Mouse (Mus musculus) myocyte (in vitro differentiated cells): ENCODE measurements at regions not wholly inside any gene's neighbourhood (a gene's known extent, or its start where the extent isn't known, plus 50 kb on each side); places are given as distances from the start of the nearest gene placed in this dataset.

Experiments
- CEBPB ChIP-seq: IDR thresholded peaks from 2 replicates; pipeline ENCODE4 v1.6.1; 2011; ENCODE audit warnings: mild to moderate bottlenecking, moderate library complexity; ENCODE audit not compliant: poor library complexity, insufficient read depth, severe bottlenecking
- E2F4 ChIP-seq: IDR thresholded peaks from one replicate; pipeline ENCODE4 v1.6.1; 2011; ENCODE audit warnings: mild to moderate bottlenecking, control low read depth, moderate library complexity; ENCODE audit not compliant: insufficient read depth
- MAX ChIP-seq: IDR thresholded peaks from one replicate; pipeline ENCODE4 v1.6.1; 2011; ENCODE audit warnings: low read depth, mild to moderate bottlenecking, control low read depth
- MYOD1 ChIP-seq, 3 experiments: IDR thresholded peaks; one replicate each; pipeline ENCODE4 v1.6.1; 2011; ENCODE audit warnings: control low read depth in 2 of 3, low read depth in 2 of 3, mild to moderate bottlenecking in 2 of 3, moderate library complexity in 1 of 3; ENCODE audit not compliant: insufficient read length in 2 of 3, control insufficient read depth in 1 of 3
- MYOG ChIP-seq, 3 experiments: IDR thresholded peaks; one replicate each; pipeline ENCODE4 v1.6.1; 2011; ENCODE audit warnings: control low read depth in 2 of 3, low read depth in 2 of 3, mild to moderate bottlenecking in 2 of 3; ENCODE audit not compliant: insufficient read length in 2 of 3, control insufficient read depth in 1 of 3, insufficient read depth in 1 of 3
- POLR2A ChIP-seq: IDR thresholded peaks from one replicate; pipeline ENCODE4 v1.6.1; 2011; ENCODE audit warnings: low read depth, mild to moderate bottlenecking, control low read depth, moderate library complexity; ENCODE audit not compliant: insufficient read length
- REST ChIP-seq: IDR thresholded peaks from one replicate; pipeline ENCODE4 v1.6.1; 2011; ENCODE audit warnings: mild to moderate bottlenecking, control low read depth, moderate library complexity; ENCODE audit not compliant: insufficient read depth, insufficient read length
- TCF12 ChIP-seq: IDR thresholded peaks from one replicate; pipeline ENCODE4 v1.6.1; 2011; ENCODE audit warnings: mild to moderate bottlenecking, control low read depth; ENCODE audit not compliant: poor library complexity, insufficient read depth, severe bottlenecking
- TCF3 ChIP-seq: IDR thresholded peaks from one replicate; pipeline ENCODE4 v1.6.1; 2011; ENCODE audit warnings: low read depth, control low read depth; ENCODE audit not compliant: insufficient read length
- USF1 ChIP-seq: IDR thresholded peaks from one replicate; pipeline ENCODE4 v1.6.1; 2011; ENCODE audit warnings: low read depth, mild to moderate bottlenecking, control low read depth, moderate library complexity

DNA sequence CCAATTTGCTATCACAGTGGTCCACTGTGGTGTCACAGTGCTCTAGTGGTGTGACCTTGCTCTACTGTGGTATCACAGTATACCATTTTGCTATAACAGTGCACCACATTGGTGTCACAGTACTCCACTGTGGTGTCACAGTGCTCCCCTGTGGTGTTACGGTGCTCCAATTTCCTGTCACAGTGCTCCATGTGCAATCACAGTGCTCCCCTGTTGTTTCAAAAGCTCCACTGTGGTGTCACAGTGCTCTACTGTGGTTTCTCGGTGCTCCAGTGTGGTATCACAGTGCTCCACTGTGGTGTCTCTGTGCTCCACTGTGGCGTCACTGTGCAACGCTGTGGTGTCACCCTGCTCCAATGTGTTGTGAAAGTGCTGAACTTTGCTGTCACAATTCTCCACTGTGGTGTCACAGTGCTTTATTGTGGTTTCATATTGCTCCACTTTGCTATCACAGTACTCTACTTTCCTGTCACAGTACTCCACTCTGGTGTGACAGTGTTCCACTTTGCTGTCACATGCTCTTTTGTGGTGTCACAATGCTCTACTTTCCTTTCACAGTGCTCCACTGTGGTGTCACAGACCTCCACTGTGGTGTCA is 76.8 kb upstream of the Trpm1 start:
- TF ChIP-seq POLR2A = no peak
- TF ChIP-seq MYOD1 (IDR thresholded peaks at IDR 0.05; ENCODE audit: control insufficient read depth in 1 of 3, insufficient read length in 2 of 3, low read depth in 2 of 3) = no peak
- no peak for TF ChIP-seq CEBPB
- TF ChIP-seq MYOG (IDR thresholded peaks at IDR 0.05; ENCODE audit: control insufficient read depth in 1 of 3, insufficient read depth in 1 of 3, insufficient read length in 2 of 3, low read depth in 2 of 3) = no peak
- no peak for TF ChIP-seq TCF3
- no peak for TF ChIP-seq E2F4
- TF ChIP-seq REST = no peak
- TF ChIP-seq TCF12 = no peak
- TF ChIP-seq MAX = no peak
- TF ChIP-seq USF1 = no peak
